Mouse (Mus musculus): ENCODE data around the gene Serpinb1c. TPM values are rescaled to one million over a fixed set of nuclear protein-coding genes. Genes with fewer than 3 reads are reported as not detected.
A peak's percentile ranks its signal among the peaks of the same experiment; 100 is the strongest.

Gene Serpinb1c
- total and polyA plus RNA-seq, 2 experiments, result 0.15 to 0.28 TPM

DNA sequence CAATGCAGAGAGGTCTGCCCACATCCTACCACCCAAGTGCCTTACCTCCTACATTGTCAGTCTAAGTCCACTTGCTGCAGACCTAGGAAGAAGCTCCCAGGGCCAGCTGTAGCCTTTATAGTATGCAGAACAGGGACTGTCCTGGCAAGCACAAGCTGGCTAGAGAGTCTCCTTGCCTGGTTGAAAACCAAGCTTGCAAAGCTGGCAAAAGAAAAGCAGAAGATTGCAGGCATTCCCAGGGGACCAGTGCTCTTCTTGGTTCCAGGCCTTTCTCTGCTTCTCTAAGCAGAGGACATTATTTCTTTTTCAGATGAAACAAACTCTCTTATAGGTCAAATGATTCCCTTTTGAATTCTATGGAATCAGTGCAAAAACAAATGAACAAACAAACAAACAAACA lies 34.6 kb downstream of the Serpinb1c start:
- H3K27me3 ChIP-seq (ENCODE audit: control insufficient read depth, insufficient read depth, low read length), result no peaks in the 10 kb centered on the region
- no peak overlapping the region for H3K4me3 ChIP-seq (ENCODE audit: insufficient read depth, low read depth, low read length)
- DNase-seq (ENCODE audit: extremely low read depth, low read depth, low spot score), result no peak
- no peaks in the 10 kb centered on the region for H3K36me3 ChIP-seq (ENCODE audit: control insufficient read depth, insufficient read depth, low read length)
- TF ChIP-seq CTCF (IDR thresholded peaks at IDR 0.05; ENCODE audit: low read depth, low read length) (no peak), POLR2A (IDR thresholded peaks at IDR 0.05; ENCODE audit: extremely low read depth, insufficient read depth, low read length) (no peak)
- no peaks in the 10 kb centered on the region for H3K79me2 ChIP-seq (ENCODE audit: control insufficient read depth, insufficient read depth, low read length)
- H3K27ac ChIP-seq (replicated peaks; ENCODE audit: insufficient read depth, low read depth, low read length), result no peak overlapping the region
- H3K9ac ChIP-seq (ENCODE audit: low read depth, low read length), result no peak overlapping the region
- no peaks in the 10 kb centered on the region for H3K4me1 ChIP-seq (ENCODE audit: control insufficient read depth, insufficient read depth, low read length)

DNA sequence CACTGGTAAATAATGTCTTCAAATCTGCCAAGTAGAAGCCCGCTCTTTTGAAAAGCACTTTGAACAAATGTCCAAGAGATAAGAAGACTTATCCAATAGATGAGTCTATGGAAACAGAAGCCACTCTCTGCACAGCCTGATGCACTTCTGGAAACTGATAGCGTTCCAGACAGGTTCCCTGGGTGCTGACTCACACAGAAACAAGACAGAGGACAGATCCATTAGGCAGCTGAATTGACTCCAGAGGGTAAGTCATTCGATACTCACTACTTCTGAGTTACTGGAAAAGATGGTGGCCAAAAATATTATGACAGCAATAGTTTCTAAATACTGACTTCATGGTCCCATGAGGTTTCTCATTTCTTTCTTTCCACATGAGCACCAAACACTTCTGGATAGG lies 37.2 kb downstream of the Serpinb1c start:
- Histone ChIP-seq H3K36me3 (ENCODE audit: control insufficient read depth, insufficient read depth, low read length) (no peaks in the 10 kb centered on the region), H3K79me2 (ENCODE audit: control insufficient read depth, insufficient read depth, low read length) (no peaks in the 10 kb centered on the region), H3K27me3 (ENCODE audit: control insufficient read depth, insufficient read depth, low read length) (no peaks in the 10 kb centered on the region), H3K4me1 (ENCODE audit: control insufficient read depth, insufficient read depth, low read length) (no peaks in the 10 kb centered on the region), H3K27ac (replicated peaks; ENCODE audit: insufficient read depth, low read depth, low read length) (no peak overlapping the region), H3K4me3 (ENCODE audit: insufficient read depth, low read depth, low read length) (no peak overlapping the region), H3K9ac (ENCODE audit: low read depth, low read length) (no peak overlapping the region)
- TF ChIP-seq POLR2A (IDR thresholded peaks at IDR 0.05; ENCODE audit: extremely low read depth, insufficient read depth, low read length) (no peak), CTCF (IDR thresholded peaks at IDR 0.05; ENCODE audit: low read depth, low read length) (no peak)
- WGBS, result 80% methylated on average over 3 of the region's 3 CpGs
- no peak for DNase-seq (ENCODE audit: extremely low read depth, low read depth, low spot score)

DNA sequence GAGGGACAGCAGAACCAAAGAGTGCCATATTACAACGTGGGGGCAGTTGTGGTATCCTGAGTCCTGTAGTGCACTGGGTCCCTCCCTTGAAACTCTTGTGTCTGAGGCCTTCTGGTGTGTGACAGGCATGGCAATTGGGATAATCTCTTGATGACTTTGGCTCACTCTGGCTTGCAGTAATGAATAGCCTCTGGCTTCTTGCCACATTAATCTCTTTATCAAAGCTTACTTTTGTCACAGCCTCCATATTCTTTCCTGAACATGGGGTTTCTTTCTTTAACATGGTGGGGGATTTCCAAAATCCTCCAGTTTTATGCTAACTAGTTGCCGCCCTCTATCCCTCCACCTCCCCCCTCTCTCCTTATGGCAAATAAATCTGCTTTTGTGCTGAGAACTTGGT lies 44.9 kb downstream of the Serpinb1c start:
- no peak overlapping the region for H3K9ac ChIP-seq (ENCODE audit: low read depth, low read length)
- no peaks in the 10 kb centered on the region for H3K36me3 ChIP-seq (ENCODE audit: control insufficient read depth, insufficient read depth, low read length)
- H3K4me3 ChIP-seq (ENCODE audit: insufficient read depth, low read depth, low read length), result no peak overlapping the region
- 89% methylated on average over 2 of the region's 2 CpGs for WGBS
- H3K4me1 ChIP-seq (ENCODE audit: control insufficient read depth, insufficient read depth, low read length), result peaks cover 5% of the 10 kb centered on the region
- TF ChIP-seq POLR2A (IDR thresholded peaks at IDR 0.05; ENCODE audit: extremely low read depth, insufficient read depth, low read length) (no peak), CTCF (IDR thresholded peaks at IDR 0.05; ENCODE audit: low read depth, low read length) (no peak)
- H3K79me2 ChIP-seq (ENCODE audit: control insufficient read depth, insufficient read depth, low read length), result no peaks in the 10 kb centered on the region
- no peak for DNase-seq (ENCODE audit: extremely low read depth, low read depth, low spot score)
- no peaks in the 10 kb centered on the region for H3K27me3 ChIP-seq (ENCODE audit: control insufficient read depth, insufficient read depth, low read length)
- H3K27ac ChIP-seq (replicated peaks; ENCODE audit: insufficient read depth, low read depth, low read length), result no peak overlapping the region

DNA sequence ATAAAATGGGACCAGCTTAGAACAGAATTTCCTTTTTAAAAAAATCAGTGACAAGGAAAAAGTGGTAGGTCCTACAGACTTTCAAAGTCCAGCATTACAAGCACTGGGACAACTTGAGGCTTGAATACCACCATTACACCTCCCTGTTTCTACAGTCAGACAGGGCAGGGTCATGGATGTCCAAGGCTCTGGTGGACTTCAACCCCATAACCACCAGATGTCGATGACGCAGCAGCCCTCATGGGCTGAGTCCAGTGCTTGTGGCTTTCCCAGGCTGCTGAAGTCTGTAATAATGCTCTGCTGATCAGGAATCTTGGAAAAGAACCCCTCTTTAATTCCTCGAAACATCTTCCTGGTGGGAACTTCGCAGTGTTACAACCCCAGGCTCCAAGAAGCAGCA lies 45.5 kb downstream of the Serpinb1c start:
- Histone ChIP-seq H3K9ac (ENCODE audit: low read depth, low read length) (no peak overlapping the region), H3K36me3 (ENCODE audit: control insufficient read depth, insufficient read depth, low read length) (no peaks in the 10 kb centered on the region), H3K27ac (replicated peaks; ENCODE audit: insufficient read depth, low read depth, low read length) (no peak overlapping the region), H3K4me3 (ENCODE audit: insufficient read depth, low read depth, low read length) (no peak overlapping the region), H3K27me3 (ENCODE audit: control insufficient read depth, insufficient read depth, low read length) (no peaks in the 10 kb centered on the region), H3K4me1 (ENCODE audit: control insufficient read depth, insufficient read depth, low read length) (peaks cover 5% of the 10 kb centered on the region), H3K79me2 (ENCODE audit: control insufficient read depth, insufficient read depth, low read length) (no peaks in the 10 kb centered on the region)
- WGBS, result 80% methylated on average over 4 of the region's 4 CpGs
- peak; percentile 19 for DNase-seq (ENCODE audit: extremely low read depth, low read depth, low spot score)
- TF ChIP-seq CTCF (IDR thresholded peaks at IDR 0.05; ENCODE audit: low read depth, low read length) (no peak), POLR2A (IDR thresholded peaks at IDR 0.05; ENCODE audit: extremely low read depth, insufficient read depth, low read length) (no peak)

GRCm38 (mm10) chr13:32851967-32852366 lies 46.0 kb downstream of the Serpinb1c start:
- Histone ChIP-seq H3K27ac (replicated peaks; ENCODE audit: insufficient read depth, low read depth, low read length) (no peak overlapping the region), H3K9ac (ENCODE audit: low read depth, low read length) (no peak overlapping the region), H3K4me3 (ENCODE audit: insufficient read depth, low read depth, low read length) (no peak overlapping the region), H3K36me3 (ENCODE audit: control insufficient read depth, insufficient read depth, low read length) (no peaks in the 10 kb centered on the region), H3K79me2 (ENCODE audit: control insufficient read depth, insufficient read depth, low read length) (no peaks in the 10 kb centered on the region), H3K27me3 (ENCODE audit: control insufficient read depth, insufficient read depth, low read length) (no peaks in the 10 kb centered on the region), H3K4me1 (ENCODE audit: control insufficient read depth, insufficient read depth, low read length) (peaks cover 5% of the 10 kb centered on the region)
- TF ChIP-seq CTCF (IDR thresholded peaks at IDR 0.05; ENCODE audit: low read depth, low read length) (peak; percentile 66), POLR2A (IDR thresholded peaks at IDR 0.05; ENCODE audit: extremely low read depth, insufficient read depth, low read length) (no peak)
- DNase-seq (ENCODE audit: extremely low read depth, low read depth, low spot score), result peak; percentile 52
- WGBS, result 13% methylated on average over 7 of the region's 7 CpGs

DNA sequence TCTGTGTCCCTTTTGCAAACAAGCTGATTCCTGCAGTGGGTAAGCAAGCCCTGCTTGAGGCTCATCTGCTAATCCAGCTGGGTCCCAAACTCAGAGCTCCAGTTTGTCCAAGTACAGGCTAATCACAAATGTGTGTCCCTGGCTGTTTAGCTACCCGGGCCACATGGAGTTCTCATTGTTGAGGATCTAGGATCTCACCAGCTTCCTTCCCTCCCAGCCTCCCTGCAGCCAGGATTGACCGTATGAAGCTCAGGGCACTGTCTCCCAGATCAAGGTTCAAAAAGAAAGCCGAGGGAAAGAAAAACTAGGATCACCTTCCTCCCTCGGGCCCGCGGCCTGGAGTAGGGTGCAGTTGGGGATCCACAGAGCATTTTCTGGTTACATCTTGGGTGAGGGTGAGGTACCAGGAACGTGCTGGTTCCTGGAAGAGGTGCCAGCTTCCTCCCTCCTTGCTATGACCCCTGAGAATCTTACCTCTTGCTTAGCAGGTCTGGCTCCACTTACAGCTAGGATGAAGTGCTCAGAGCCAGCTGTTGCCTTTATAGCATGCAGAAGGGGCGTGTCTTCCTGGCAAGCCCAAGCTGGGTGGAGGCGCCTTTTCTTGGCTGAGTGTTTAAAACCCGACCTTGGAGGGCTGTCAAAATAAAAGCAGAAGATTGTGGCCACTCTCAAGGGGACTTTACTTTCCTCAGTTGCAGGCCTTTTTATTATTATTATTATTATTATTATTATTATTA lies 47.2 kb downstream of the Serpinb1c start, which contains the start of gene Serpinb1a:
Gene Serpinb1a, minus strand, starts transcription at position 518 of the 737 bp plus-strand sequence.
- Histone ChIP-seq H3K36me3 (ENCODE audit: control insufficient read depth, insufficient read depth, low read length) (no peaks in the 10 kb centered on the region), H3K4me3 (ENCODE audit: insufficient read depth, low read depth, low read length) (no peak within 1 kb of the TSS), H3K4me1 (ENCODE audit: control insufficient read depth, insufficient read depth, low read length) (peaks cover 5% of the 10 kb centered on the region), H3K27ac (replicated peaks; ENCODE audit: insufficient read depth, low read depth, low read length) (no peak within 1 kb of the TSS), H3K9ac (ENCODE audit: low read depth, low read length) (no peak within 1 kb of the TSS), H3K27me3 (ENCODE audit: control insufficient read depth, insufficient read depth, low read length) (no peaks in the 10 kb centered on the region), H3K79me2 (ENCODE audit: control insufficient read depth, insufficient read depth, low read length) (no peaks in the 10 kb centered on the region)
- DNase-seq (ENCODE audit: extremely low read depth, low read depth, low spot score), result peak; percentile 63
- TF ChIP-seq CTCF (IDR thresholded peaks at IDR 0.05; ENCODE audit: low read depth, low read length), result no peak
- no peak for TF ChIP-seq POLR2A (IDR thresholded peaks at IDR 0.05; ENCODE audit: extremely low read depth, insufficient read depth, low read length)
- 62% methylated on average over 10 of the region's 10 CpGs for WGBS
